Comparison of ENCODE assay signal across 15 mouse cellular contexts in genomic region chr9:65757826-65758225, GRCm38 (mm10).
"Had no signal": no experiment of that assay in that cellular context is flagged by ENCODE, and none has a peak within 500 bp of the region (broad histone marks: within the 10 kb centered on the region; RNA-seq: fewer than 3 reads in every experiment).

No protein-coding gene starts in this region.

- H3K4me2 ChIP-seq: liver, embryonic 13.5 days; midbrain, embryonic 11.5 days had no signal

- H3K36me3 ChIP-seq: liver, embryonic 13.5 days had no signal

- H3K9me3 ChIP-seq: liver, embryonic 13.5 days had no signal

- H3K9ac ChIP-seq: liver, embryonic 13.5 days had no signal

- H3K27me3 ChIP-seq: liver, embryonic 13.5 days had no signal

- H3K4me3 ChIP-seq: layer of hippocampus, adult 2 months; liver, embryonic 13.5 days had no signal

- H3K27ac ChIP-seq: kidney, postnatal 0 days; layer of hippocampus, adult 2 months; liver, embryonic 13.5 days; stomach, postnatal 0 days had no signal

- DNase-seq: kidney, postnatal 25 days; layer of hippocampus, adult 9-11 months; liver, embryonic 13.5 days; lung, adult 2 months; lung, postnatal 14 days; lung, postnatal 4 days; midbrain, embryonic 14.5 days; right cerebral cortex, postnatal 4 days; thymus, adult 2 months; thymus, postnatal 14 days; thymus, postnatal 4 days had no signal
